Mouse (Mus musculus) MEL (cell line): Measurements from ENCODE around the gene Pxn. TPM values are rescaled to one million over a fixed set of nuclear protein-coding genes. Genes with fewer than 3 reads are reported as not detected.

ENCODE experiments used
- DNase-seq: peaks from one replicate; pipeline ENCODE4 v3.0.0; 2011; ENCODE audit warnings: low read depth, low spot score
- H3K27ac ChIP-seq: 2 replicates; pipeline ENCODE4 v1.5.1; 2012; ENCODE audit warnings: low read depth, mild to moderate bottlenecking, control low read depth, low read length, moderate library complexity; ENCODE audit not compliant: control insufficient read depth
- H3K27me3 ChIP-seq, 2 experiments: fragments of 150-350 bp in 1 of 2; sonication (generic) in 1 of 2; 2 replicates each; pipeline ENCODE4 v1.6.1; 2012; ENCODE audit warnings: low read length in 2 of 2, mild to moderate bottlenecking in 2 of 2, improper control_type of control experiment in 1 of 2, moderate library complexity in 1 of 2; ENCODE audit not compliant: insufficient read depth in 2 of 2, control insufficient read depth in 1 of 2
- H3K36me3 ChIP-seq, 2 experiments: 2 replicates each; pipeline ENCODE4 v1.6.1; 2012 to 2014; ENCODE audit warnings: low read length in 2 of 2, improper control_type of control experiment in 1 of 2, inconsistent platforms in 1 of 2, mild to moderate bottlenecking in 1 of 2; ENCODE audit not compliant: insufficient read depth in 2 of 2, control insufficient read depth in 1 of 2
- H3K4me1 ChIP-seq, 2 experiments: fragments of 150-350 bp in 1 of 2; sonication (generic) in 1 of 2; 2 replicates each; pipeline ENCODE4 v1.6.1; 2012; ENCODE audit warnings: low read length in 2 of 2, improper control_type of control experiment in 1 of 2, mild to moderate bottlenecking in 1 of 2; ENCODE audit not compliant: insufficient read depth in 2 of 2, control insufficient read depth in 1 of 2
- H3K4me3 ChIP-seq, 2 experiments: fragments of 150-350 bp in 1 of 2; sonication (generic) in 1 of 2; 2 replicates each; pipeline ENCODE4 v1.5.1; 2012; ENCODE audit warnings: low read depth in 2 of 2, low read length in 2 of 2, mild to moderate bottlenecking in 2 of 2, moderate library complexity in 2 of 2, control low read depth in 1 of 2, improper control_type of control experiment in 1 of 2; ENCODE audit not compliant: control insufficient read depth in 1 of 2, insufficient read depth in 1 of 2
- H3K79me2 ChIP-seq: 2 replicates; pipeline ENCODE4 v1.6.1; 2012; ENCODE audit warnings: mild to moderate bottlenecking, low read length, moderate library complexity; ENCODE audit not compliant: control insufficient read depth, poor library complexity, insufficient read depth
- H3K9ac ChIP-seq: 2 replicates; pipeline ENCODE4 v1.6.1; 2012; ENCODE audit warnings: low read depth, mild to moderate bottlenecking, control low read depth, low read length, moderate library complexity; ENCODE audit not compliant: control insufficient read depth, poor library complexity, severe bottlenecking
- H3K9me3 ChIP-seq: fragments of 150-350 bp; sonication (generic); replicated peaks from 2 replicates; pipeline ENCODE4 v1.6.1; 2012; ENCODE audit warnings: mild to moderate bottlenecking, low read length, improper control_type of control experiment, moderate library complexity; ENCODE audit not compliant: insufficient read depth
- CHD2 ChIP-seq: IDR thresholded peaks from 2 replicates; pipeline ENCODE4 v1.6.1; 2011; ENCODE audit warnings: low read length, improper control_type of control experiment
- E2F4 ChIP-seq: IDR thresholded peaks from 2 replicates; pipeline ENCODE4 v1.6.1; 2011; ENCODE audit warnings: low read depth, low read length, improper control_type of control experiment, borderline replicate concordance
- EP300 ChIP-seq, 2 experiments: IDR thresholded peaks; 2 replicates each; pipeline ENCODE4 v1.6.1; 2011; ENCODE audit warnings: improper control_type of control experiment in 2 of 2, low read length in 2 of 2, low read depth in 1 of 2, mild to moderate bottlenecking in 1 of 2
- ETS1 ChIP-seq: IDR thresholded peaks from 2 replicates; pipeline ENCODE4 v1.6.1; 2012; ENCODE audit warnings: low read depth, mild to moderate bottlenecking, inconsistent platforms, low read length, improper control_type of control experiment, moderate library complexity
- GATA1 ChIP-seq: IDR thresholded peaks from 2 replicates; pipeline ENCODE4 v1.6.1; 2011; ENCODE audit warnings: low read depth, low read length, improper control_type of control experiment
- JUND ChIP-seq: IDR thresholded peaks from 2 replicates; pipeline ENCODE4 v1.6.1; 2011; ENCODE audit warnings: low read depth, mild to moderate bottlenecking, improper control_type of control experiment, low read length
- KAT2A ChIP-seq: conservative IDR thresholded peaks from 2 replicates; pipeline ENCODE4 v1.6.1; 2012; ENCODE audit warnings: low read depth, low read length, improper control_type of control experiment, inconsistent platforms
- MAX ChIP-seq: IDR thresholded peaks from 2 replicates; pipeline ENCODE4 v1.6.1; 2011; ENCODE audit warnings: low read length, improper control_type of control experiment
- MEF2A ChIP-seq: IDR thresholded peaks from 2 replicates; pipeline ENCODE4 v1.6.1; 2014; ENCODE audit warnings: low read depth, mild to moderate bottlenecking, inconsistent platforms, low read length, improper control_type of control experiment; ENCODE audit not compliant: poor library complexity, insufficient replicate concordance, severe bottlenecking; ENCODE audit errors: extremely low read depth
- MXI1 ChIP-seq: IDR thresholded peaks from 2 replicates; pipeline ENCODE4 v1.6.1; 2011; ENCODE audit warnings: mild to moderate bottlenecking, low read depth, low read length, improper control_type of control experiment
- MYB ChIP-seq: IDR thresholded peaks from 2 replicates; pipeline ENCODE4 v1.6.1; 2011; ENCODE audit warnings: mild to moderate bottlenecking, low read depth, low read length, improper control_type of control experiment
- MYC ChIP-seq: IDR thresholded peaks from 2 replicates; pipeline ENCODE4 v1.6.1; 2011; ENCODE audit warnings: low read depth, mild to moderate bottlenecking, low read length, improper control_type of control experiment, moderate library complexity
- NRF1 ChIP-seq: IDR thresholded peaks from 2 replicates; pipeline ENCODE4 v1.6.1; 2014; ENCODE audit warnings: low read depth, mild to moderate bottlenecking, inconsistent platforms, low read length, improper control_type of control experiment, moderate library complexity; ENCODE audit not compliant: poor library complexity, insufficient read depth, severe bottlenecking
- POLR2A ChIP-seq, 2 experiments: IDR thresholded peaks; 2 replicates each; pipeline ENCODE4 v1.6.1; 2011 to 2012; ENCODE audit warnings: low read length in 2 of 2, mild to moderate bottlenecking in 2 of 2, control low read depth in 1 of 2, improper control_type of control experiment in 1 of 2, low read depth in 1 of 2, moderate library complexity in 1 of 2; ENCODE audit not compliant: control insufficient read depth in 1 of 2, insufficient read depth in 1 of 2, poor library complexity in 1 of 2
- POLR2AphosphoS2 ChIP-seq: IDR thresholded peaks from 2 replicates; pipeline ENCODE4 v1.6.1; 2011; ENCODE audit warnings: low read length, improper control_type of control experiment
- POLR2AphosphoS5 ChIP-seq: IDR thresholded peaks from 2 replicates; pipeline ENCODE4 v1.6.1; 2012; ENCODE audit warnings: low read depth, borderline replicate concordance, mild to moderate bottlenecking, inconsistent platforms, low read length, moderate library complexity, mixed read lengths
- RAD21 ChIP-seq: IDR thresholded peaks from 2 replicates; pipeline ENCODE4 v1.6.1; 2011; ENCODE audit warnings: mild to moderate bottlenecking, low read depth, low read length, improper control_type of control experiment
- SIN3A ChIP-seq: IDR thresholded peaks from 2 replicates; pipeline ENCODE4 v1.6.1; 2012; ENCODE audit warnings: low read length, improper control_type of control experiment, inconsistent platforms
- SMC3 ChIP-seq: IDR thresholded peaks from 2 replicates; pipeline ENCODE4 v1.6.1; 2011; ENCODE audit warnings: low read depth, low read length, improper control_type of control experiment
- TAL1 ChIP-seq: IDR thresholded peaks from 2 replicates; pipeline ENCODE4 v1.6.1; 2012; ENCODE audit warnings: mild to moderate bottlenecking, inconsistent platforms, low read length, moderate library complexity, mixed read lengths
- TBP ChIP-seq: IDR thresholded peaks from 2 replicates; pipeline ENCODE4 v1.8.0; 2011; ENCODE audit warnings: low read depth, low read length, improper control_type of control experiment
- UBTF ChIP-seq: IDR thresholded peaks from 2 replicates; pipeline ENCODE4 v1.6.1; 2012; ENCODE audit warnings: low read depth, mild to moderate bottlenecking, inconsistent platforms, low read length, improper control_type of control experiment, moderate library complexity, borderline replicate concordance; ENCODE audit not compliant: insufficient read depth
- USF1 ChIP-seq: IDR thresholded peaks from 2 replicates; pipeline ENCODE4 v1.6.1; 2014; ENCODE audit warnings: low read depth, mild to moderate bottlenecking, inconsistent platforms, low read length, improper control_type of control experiment, moderate library complexity
- USF2 ChIP-seq, 2 experiments: IDR thresholded peaks; 2 replicates each; pipeline ENCODE4 v1.6.1; 2011 to 2012; ENCODE audit warnings: improper control_type of control experiment in 2 of 2, low read length in 2 of 2, borderline replicate concordance in 1 of 2, inconsistent platforms in 1 of 2, low read depth in 1 of 2, mild to moderate bottlenecking in 1 of 2; ENCODE audit not compliant: insufficient read depth in 1 of 2
- ZKSCAN1 ChIP-seq: IDR thresholded peaks from 2 replicates; pipeline ENCODE4 v1.6.1; 2012; ENCODE audit warnings: low read depth, mild to moderate bottlenecking, inconsistent platforms, low read length, improper control_type of control experiment, moderate library complexity
- ZNF384 ChIP-seq: IDR thresholded peaks from 2 replicates; pipeline ENCODE4 v1.6.1; 2012; ENCODE audit warnings: low read depth, mild to moderate bottlenecking, inconsistent platforms, low read length, improper control_type of control experiment
- polyA plus RNA-seq, 2 experiments: library from polyadenylated mRNA; stranded (reverse) in 1 of 2; unstranded in 1 of 2; fragments of >175 nt in 1 of 2; fragments of >200 nt in 1 of 2; gene quantifications; 2 replicates each; pipeline versions ENCODE4 v1.2.1 to v1.2.4; 2012; ENCODE audit warnings: low replicate concordance in 2 of 2, low read depth in 1 of 2; ENCODE audit not compliant: insufficient read length in 2 of 2, insufficient read depth in 1 of 2, missing spikeins in 1 of 2
- total RNA-seq: library from RNA; depleted of rRNA; stranded (reverse); fragments of 300-350 nt; gene quantifications from 2 replicates; pipeline ENCODE4 v1.2.3, GENCODE M21; 2012

Pxn gene
- total and polyA plus RNA-seq, 3 experiments: 15.2 to 167 (median 29.2) TPM

- Histone ChIP-seq H3K27me3 (no peaks in the 10 kb centered on the region), H3K36me3 (peaks cover 4 to 12% of the 10 kb centered on the region in 2 experiments; a peak in 3 of 4 replicates), H3K9me3 (no peaks in the 10 kb centered on the region), H3K79me2 (peaks cover 45% of the 10 kb centered on the region), H3K4me3 (no peak overlapping the region), H3K4me1 (peaks cover 0 to 7% of the 10 kb centered on the region in 2 experiments; a peak in 2 of 4 replicates), H3K9ac (no peak overlapping the region), H3K27ac (no peak overlapping the region)
- no peak for DNase-seq
- TF ChIP-seq ZKSCAN1 (no peak), JUND (no peak), USF1 (no peak), MXI1 (no peak), POLR2A (IDR thresholded peaks at IDR 0.05; ENCODE audit: control insufficient read depth in 1 of 2, insufficient read depth in 1 of 2, low read depth in 1 of 2, low read length in 2 of 2, poor library complexity in 1 of 2) (no peak), SMC3 (no peak), MAX (no peak), TAL1 (no peak), POLR2AphosphoS5 (no peak), SIN3A (no peak)
- TF ChIP-seq, all 39 proteins: peak for 0
These were observed 62.2 kb downstream of the Pxn start for GRCm38 (mm10) chr5:115568681-115569080.

- Histone ChIP-seq H3K79me2 (peaks cover 45% of the 10 kb centered on the region), H3K27me3 (no peaks in the 10 kb centered on the region), H3K4me1 (peaks cover 0 to 7% of the 10 kb centered on the region in 2 experiments; a peak in 2 of 4 replicates), H3K9me3 (no peaks in the 10 kb centered on the region), H3K27ac (no peak overlapping the region), H3K36me3 (peaks cover 5 to 12% of the 10 kb centered on the region in 2 experiments; a peak in 3 of 4 replicates), H3K4me3 (no peak overlapping the region), H3K9ac (no peak overlapping the region)
- TF ChIP-seq POLR2AphosphoS2: no peak
- no peak for TF ChIP-seq GATA1
- no peak for TF ChIP-seq CHD2
- no peak for TF ChIP-seq MEF2A
- no peak for TF ChIP-seq USF1
- TF ChIP-seq MYB: no peak
- TF ChIP-seq EP300 (IDR thresholded peaks at IDR 0.05; ENCODE audit: low read depth in 1 of 2, low read length in 2 of 2): no peak
- no peak for DNase-seq
These were observed 62.8 kb downstream of the Pxn start for GRCm38 (mm10) chr5:115569308-115569707.

GRCm38 (mm10) chr5:115569721-115570120 is 63.2 kb downstream of the Pxn start:
- no peak overlapping the region for H3K9ac ChIP-seq
- peaks cover 0 to 7% of the 10 kb centered on the region in 2 experiments; a peak in 2 of 4 replicates for H3K4me1 ChIP-seq
- peaks cover 45% of the 10 kb centered on the region for H3K79me2 ChIP-seq
- no peak overlapping the region for H3K4me3 ChIP-seq
- no peak for DNase-seq
- no peaks in the 10 kb centered on the region for H3K27me3 ChIP-seq
- peaks cover 5 to 12% of the 10 kb centered on the region in 2 experiments; a peak in 3 of 4 replicates for H3K36me3 ChIP-seq
- no peak overlapping the region for H3K27ac ChIP-seq
- H3K9me3 ChIP-seq: no peaks in the 10 kb centered on the region
- TF ChIP-seq MYC: no peak
- TF ChIP-seq POLR2AphosphoS2: no peak
- TF ChIP-seq NRF1: no peak
- no peak for TF ChIP-seq ZNF384
- no peak for TF ChIP-seq TBP
- no peak for TF ChIP-seq KAT2A
- TF ChIP-seq ZKSCAN1: no peak
- no peak for TF ChIP-seq ETS1
- TF ChIP-seq MAX: no peak
- TF ChIP-seq RAD21: no peak
- TF ChIP-seq E2F4: no peak
- no peak for TF ChIP-seq GATA1
- no peak for TF ChIP-seq USF1
- no peak for TF ChIP-seq POLR2AphosphoS5
- no peak for TF ChIP-seq USF2 (IDR thresholded peaks at IDR 0.05; ENCODE audit: borderline replicate concordance in 1 of 2, insufficient read depth in 1 of 2, low read depth in 1 of 2, low read length in 2 of 2)
- no peak for TF ChIP-seq UBTF
